Mouse (Mus musculus) thymus, postnatal 25 days (tissue): ENCODE data around the gene Srarp.

Experiments used
- DNase-seq: peaks from one replicate; pipeline ENCODE4 v3.0.0; 2022

Gene Srarp

DNA sequence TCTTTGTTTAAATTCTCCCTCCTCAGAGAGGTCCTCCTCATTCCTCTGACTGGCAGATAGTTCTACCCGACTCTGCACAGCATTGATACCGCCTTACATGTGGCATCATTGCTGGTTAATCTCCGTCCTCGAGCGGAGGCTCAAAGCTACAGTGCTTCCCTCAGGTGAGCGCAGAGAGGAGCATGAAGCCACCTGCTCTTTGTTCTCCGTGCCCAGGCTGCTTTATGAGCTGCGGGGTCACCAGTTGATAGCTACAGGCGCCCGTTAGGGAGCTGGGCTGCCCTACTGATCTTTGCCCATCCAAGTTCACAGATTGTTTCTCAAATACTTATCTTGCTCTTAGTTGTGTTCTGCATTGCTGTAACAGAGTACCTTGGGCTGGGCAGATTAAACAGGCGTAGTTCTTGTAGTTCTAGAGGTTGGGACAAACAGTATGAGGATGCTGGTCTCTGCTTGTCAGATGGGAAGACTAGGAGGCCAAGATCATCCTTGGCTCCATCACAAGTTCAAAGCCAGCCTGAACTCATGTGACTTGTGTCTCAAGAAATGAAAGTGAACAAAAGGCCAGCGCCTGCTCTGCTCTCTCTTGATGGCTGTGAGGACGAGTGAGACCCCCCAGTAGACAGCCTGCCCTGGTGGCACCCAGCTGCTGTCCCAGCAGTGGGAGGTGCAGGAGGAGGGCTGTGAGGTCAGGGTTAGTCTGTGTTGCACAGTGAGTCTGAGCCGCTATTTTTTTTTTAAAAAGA is 20.5 kb upstream of the Srarp start:
- no peak for DNase-seq

DNA sequence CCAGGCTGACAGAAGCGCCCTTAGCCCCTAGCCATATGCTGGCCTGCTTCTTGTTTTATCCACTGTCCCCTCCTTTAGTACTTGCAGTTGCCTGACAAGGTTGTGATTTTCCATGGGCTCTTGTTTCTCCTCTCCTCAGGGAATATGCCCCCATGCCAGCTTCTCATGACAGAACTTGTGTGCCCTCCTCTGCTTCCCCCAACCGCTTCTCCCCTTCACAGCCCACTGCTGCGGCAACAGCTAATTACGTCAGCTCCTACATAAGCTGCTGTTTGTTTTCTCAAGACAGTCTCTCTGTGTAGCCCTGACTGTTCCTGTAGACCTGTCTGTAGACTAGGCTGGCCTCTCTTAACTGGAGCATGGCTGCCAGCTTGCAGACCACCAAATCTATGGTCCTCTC is 19.6 kb upstream of the Srarp start:
- DNase-seq = no peak

DNA sequence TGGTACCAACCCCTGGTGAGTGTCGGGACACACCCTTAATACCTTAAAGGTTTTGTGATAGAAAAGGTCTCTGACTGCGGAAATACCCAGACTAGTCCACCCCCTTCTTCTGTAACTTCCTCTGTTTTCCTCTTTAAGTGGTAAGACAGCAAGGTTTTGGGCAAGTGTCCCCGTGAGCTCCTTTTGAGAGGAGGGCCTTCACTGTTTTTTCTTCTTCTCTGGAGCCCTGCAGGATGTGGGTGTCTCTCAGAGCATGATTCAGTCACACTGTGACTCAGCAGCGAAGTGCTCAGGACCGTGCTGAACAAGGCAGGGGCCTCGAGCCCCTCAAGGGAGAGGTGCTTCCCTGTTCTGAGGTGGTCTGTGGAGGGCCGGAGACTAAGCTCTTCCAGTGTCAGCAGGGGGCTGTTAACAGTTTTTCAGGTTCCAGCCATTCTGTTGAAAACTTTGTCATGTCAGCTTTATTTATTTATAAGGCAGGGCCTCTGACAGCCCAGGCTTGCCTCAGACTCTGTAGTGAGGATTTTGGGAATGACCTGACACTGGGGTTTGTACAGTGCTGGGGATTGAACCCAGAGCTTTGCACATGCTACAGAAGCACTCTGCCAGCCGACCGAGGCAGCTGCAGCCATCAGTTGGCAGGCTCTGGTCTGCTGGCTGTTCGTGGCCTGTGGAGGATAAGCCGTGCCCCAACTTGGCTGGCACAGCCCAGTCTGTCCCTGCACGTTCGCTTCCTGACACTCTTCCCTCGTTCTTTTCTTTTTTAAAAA is 18.9 kb upstream of the Srarp start:
- peak; percentile 38 for DNase-seq

DNA sequence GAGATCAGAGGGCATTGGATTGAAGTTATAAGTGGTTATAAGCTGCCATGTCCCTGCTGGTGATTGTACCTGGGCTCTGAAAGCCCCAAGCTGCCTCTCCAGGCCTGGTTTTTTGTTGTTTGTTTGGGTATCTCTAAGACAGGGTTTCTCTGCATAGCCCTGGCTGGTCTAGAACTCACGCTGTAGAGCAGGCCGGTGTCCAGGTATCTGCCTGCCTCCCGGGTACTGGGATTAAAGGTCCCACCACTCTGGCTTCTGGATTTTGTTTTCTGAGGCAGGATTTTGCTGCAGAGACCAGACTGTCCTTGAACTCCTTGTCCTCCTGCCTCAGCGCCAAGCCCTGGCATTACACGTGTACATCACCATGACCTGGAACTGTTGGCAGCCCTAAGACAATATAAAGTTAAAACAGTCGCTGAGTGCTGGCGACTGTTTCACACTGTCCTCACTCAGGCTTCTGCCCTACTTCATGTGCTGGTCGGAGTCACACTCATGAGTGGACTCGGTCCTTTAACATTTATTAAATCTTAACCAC is 16.1 kb upstream of the Srarp start:
- no peak for DNase-seq

DNA sequence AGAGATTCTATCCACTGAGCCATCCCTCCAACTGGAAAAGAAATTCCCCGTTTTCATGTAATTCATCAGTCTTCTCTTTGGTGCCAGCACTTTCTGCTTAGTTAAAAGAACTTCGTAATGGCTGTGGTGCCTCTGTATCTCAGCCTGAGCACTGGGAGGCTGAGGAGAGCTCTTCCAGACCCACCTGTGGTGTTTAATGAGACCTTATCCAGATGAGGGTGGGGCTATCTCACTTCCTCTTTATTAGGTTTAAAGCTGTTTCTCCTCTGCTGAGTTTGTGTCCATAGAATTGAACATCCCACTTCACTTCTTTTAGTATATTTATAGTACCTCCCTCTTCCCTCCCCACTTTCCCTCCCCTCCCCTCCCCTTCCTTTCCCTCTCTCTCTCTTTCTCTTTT is 15.3 kb upstream of the Srarp start:
- DNase-seq = no peak

DNA sequence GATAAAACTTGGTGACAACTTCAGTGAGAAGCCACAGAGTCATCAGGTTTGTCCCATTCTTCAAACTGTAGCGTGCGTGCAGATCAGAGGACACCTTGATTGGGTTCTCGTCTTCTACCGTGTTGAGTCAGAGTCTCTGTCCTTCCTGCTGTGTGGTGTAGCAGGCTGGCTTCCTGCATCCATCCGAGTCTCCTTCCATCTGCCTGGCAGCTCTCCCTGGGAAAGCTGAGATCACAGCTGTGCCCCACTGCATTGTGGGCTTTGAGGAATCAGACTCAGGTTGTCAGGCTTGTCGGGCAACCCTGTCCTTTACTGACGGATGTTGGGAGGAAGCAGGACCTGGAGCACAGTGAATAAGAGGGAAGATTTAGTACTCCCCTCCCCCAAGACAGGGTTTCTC is 10.3 kb upstream of the Srarp start:
- DNase-seq = no peak

DNA sequence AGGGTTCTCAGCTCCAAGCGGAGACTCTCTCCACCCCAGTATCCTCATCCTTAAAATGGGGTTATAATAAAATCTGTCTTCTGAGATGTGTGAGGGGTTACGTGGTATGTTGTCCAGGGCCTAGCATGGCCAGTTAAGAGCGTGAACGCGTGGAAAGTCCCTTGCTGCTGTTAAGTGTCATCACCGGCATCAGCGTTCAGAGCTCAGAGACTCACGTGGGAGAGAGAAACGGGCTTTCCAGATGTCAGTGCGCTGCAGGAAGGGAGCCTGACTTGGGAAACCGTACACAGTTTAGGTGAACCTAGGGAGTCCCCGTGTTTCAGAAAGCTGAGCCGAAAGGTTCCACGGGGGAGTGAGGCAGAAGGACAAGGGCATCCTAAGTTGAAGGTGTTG is 9.4 kb upstream of the Srarp start:
- DNase-seq = no peak

DNA sequence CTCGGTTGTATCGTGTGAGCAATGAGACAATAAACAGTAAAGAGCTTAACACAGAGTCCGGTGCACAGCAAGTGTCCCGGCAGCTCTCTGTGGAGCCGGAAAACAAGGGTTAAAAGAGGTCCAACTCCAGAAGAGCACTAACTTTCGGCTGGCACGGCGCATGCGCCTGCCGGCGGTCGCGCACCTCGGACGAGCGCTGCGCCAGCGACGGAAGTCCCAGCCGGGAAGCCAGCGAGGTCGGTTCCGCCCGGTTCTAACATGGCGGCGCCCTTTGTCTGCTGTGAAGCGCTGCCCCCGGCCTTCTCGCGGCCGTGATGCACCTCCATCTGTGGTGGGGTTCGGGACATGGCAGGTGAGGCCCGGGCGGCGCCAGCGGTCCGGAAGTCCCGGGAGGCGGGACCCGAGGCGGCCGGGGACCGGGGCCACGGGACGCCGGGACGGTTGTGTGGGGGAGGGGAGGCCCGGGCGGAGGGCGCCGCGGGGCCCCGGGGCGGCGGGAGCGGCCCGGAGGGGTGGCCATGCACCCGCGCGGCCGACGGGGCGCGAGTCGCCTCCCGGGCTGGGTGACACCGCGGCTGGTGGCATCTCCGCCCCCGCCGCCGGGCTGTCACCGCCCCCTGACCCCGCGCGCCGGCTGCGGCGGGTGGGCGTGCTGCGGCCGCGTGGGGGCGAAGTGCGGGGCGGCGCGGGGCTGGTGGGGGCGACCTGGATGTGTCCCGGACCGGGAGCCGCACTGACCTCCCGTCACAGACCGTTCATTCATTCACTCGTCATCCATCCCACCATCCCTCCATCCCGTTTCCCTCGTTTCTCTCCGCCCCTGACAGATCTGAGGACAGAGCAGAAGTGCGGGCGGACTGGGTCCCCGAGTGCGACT is 8.8 kb upstream of the Srarp start, which contains the start of gene Zbtb17:
Gene Zbtb17 (plus strand): TSS at position 204 of the 877 bp plus-strand sequence.
- DNase-seq = peak; percentile 91

DNA sequence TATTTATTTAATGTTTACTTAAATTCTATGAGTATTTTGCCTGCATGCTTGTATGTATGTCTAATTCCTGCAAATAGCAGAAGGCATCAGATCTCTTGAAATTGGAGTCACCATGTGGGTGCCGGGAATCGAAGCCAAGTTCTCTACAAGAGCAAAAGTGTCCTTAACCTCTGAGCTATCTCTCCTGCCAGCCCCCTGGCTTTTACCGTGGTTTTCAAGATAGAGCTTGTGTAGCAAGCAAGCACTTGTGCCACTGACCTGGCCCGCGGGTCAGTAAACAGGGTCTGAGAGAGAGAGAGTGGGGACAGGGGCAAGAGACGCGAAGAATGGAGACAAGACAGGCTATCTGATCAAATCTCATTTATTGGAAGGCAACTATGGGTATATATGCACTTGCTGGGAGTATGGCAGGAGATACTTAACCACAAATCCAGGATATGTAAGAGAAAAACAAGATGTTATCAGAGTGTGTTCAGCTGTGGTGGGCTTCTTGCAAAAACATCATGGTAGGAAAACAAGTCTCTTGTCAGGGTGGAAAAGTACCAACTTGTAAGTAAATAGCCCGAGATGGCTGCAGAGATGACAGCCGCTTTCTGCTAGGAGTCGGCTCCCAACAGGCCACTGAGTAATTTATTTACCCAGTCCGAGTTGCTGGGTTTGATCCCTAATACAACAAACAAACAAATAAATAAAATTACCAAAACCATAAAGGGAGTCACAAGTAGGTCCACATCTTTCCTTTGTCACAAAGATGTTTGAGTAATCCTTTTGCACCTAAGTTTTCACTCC is 7.9 kb upstream of the Srarp start:
- no peak for DNase-seq

DNA sequence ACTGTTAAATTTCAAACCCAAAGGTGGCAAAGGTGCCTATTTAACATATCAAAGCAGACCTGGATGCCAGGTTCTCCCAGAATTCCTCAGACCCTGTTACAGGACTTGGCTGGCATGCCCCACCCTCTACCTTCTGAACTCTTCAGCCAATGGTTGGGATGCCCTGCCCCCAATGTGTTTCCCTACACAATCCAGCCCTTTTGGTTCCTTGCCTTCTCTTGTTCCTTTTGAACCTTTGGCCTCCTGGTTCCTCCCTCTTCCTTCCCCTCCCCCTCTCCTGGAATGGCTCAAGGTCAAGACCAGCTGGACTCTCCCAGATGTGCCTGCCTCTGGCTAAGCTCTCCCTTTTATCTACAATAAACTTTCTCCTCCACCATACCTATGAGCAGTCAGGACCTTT is 5.0 kb upstream of the Srarp start:
- no peak for DNase-seq

DNA sequence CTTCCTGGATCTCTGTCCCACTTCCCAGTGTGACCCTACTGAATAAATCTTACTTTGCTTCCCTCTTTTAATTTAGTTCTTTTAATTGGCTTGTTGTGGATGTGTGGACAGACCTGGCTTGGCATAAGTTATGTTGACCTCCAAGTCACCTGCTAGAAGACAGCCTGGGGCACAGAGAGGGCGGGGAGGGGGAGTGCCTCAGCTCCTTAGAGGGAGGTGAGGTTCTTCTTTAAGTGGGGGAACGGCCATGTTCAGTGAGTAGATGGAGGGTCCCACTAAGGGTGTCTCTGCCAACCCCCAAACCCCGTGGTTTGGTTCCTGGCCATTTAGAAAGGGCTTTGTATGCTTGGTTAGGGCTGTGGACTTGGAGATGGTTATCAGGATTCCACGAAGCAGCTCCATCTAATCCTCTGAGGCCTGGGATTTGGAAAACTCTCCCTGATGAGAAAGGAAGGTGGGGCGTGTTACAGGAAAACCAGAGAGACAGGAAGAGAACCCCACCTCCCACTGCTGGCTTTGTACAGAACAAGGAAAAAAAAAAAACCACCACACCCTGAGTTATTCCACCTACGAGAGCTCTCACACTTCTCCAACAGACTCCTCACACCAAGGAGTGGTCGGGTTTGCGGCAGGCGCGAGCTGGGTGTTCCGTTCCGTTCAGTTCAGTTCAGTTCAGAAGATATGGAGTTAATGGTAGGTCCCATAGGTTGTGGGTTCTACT is 3.3 kb upstream of the Srarp start:
- DNase-seq = no peak

DNA sequence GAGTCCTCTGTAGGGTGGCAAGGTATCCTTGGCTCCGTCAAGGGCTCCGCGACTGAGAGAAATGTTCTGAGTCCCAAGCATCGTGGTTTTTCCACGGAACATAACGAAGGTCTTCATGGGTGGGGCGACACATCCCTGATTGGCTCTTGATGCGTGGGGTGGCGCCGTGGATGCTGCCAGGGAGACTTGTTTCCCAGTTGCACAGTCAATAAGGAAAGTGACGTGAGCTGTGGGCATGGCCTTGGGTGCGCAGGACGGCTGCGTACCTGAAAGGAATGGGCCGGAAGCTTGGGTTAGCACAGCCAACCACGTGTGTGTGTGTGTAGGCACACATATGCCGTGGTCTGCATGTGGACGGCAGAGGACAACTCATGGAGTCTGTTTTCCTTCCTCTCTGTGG is 2.7 kb downstream of the Srarp start:
- DNase-seq = no peak

DNA sequence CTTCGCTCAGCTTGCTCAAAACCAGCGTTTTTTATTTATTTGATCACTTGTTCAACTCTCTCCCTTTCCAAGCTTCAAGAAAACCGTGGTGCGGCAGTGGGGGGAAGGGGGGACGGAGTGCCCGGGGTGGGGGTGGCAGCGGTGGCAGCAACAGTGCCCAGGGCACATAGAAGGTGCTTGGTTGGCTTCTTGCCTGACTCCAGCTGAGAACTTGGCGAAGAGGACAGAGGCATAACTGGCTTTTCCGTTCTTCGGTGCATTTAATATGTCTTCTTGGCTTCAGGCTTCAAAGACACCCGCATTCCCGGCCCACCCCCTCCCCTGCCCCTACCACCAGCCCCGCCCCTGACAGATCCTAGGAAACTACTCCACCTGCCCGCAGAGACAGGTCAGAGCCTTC is 3.2 kb downstream of the Srarp start:
- DNase-seq = no peak

DNA sequence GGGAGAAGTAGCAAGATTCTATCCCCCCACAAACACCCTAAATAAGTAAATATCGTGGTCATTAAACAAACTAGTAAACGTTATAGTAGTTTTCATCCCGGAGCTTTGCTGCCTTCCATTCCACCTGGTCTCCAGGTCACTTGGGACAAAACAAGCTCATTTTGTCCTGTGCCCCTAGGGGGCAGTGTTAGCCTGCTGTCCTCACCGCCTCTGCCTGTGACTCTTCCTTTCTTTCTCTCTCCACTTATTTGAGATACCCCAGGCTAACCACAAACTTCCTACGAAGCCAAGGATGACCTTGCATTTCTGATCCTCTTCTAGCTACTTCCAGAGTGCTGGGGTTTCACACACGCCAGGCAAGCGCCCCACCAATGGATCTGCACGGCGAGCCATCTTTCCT is 4.9 kb downstream of the Srarp start:
- peak; percentile 76 for DNase-seq

DNA sequence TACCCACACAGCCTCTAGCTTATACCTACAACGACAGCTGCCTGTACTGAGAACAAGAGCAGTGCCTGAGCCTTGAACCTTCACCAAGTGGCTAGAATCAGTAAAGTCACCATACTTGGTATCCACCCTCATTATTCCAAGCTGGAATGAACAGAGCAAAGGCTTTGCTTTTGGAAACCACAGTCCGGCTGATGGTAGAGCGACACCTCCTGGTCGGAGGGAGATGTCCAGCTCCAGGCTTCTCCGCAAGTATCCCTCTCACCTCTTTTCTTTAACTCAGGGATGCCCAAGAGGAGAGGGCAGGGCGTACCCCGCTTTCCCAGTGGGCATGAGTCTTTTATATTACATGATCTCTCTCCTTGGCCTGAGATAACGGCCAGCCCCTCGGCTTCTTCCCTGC is 6.1 kb downstream of the Srarp start:
- DNase-seq = no peak

DNA sequence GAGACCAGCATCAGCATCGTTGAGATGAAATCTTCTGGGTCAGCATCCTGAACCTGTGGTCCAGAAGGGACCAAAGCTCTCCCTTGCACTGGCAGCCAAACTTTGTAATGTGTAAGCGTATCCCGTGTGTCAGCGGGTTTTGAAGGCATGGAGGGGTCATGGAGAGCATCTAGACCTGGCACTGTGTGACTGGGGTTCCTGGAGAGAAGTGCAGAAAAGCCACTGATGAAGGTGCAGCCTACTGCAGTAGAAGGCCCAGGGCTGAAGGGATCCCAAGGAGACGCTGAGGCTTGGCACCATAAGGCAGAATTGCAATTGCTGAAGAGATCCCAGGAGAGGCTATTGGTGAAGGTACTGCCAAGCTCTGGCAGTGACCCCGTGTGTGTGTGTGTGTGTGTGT is 6.5 kb downstream of the Srarp start:
- DNase-seq = no peak

DNA sequence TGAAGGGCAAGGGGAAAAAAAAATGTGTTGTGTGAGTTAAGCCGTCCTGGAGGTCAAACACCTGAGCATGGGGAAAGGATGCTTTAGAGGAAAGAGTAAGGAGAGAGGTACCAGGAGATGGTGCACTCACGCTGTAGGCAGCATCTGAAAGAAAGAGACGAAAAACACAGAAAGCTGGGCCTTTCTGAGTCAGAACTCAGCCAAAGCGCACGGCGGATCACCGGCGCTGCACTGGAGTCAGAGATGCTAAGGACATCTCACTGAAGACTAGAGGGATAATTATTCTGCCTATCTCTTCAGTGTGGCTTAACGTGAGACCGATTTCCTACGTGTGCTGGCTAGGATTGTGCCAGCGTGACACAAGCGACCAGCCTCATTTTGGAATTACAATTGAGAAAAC is 8.0 kb downstream of the Srarp start:
- no peak for DNase-seq

DNA sequence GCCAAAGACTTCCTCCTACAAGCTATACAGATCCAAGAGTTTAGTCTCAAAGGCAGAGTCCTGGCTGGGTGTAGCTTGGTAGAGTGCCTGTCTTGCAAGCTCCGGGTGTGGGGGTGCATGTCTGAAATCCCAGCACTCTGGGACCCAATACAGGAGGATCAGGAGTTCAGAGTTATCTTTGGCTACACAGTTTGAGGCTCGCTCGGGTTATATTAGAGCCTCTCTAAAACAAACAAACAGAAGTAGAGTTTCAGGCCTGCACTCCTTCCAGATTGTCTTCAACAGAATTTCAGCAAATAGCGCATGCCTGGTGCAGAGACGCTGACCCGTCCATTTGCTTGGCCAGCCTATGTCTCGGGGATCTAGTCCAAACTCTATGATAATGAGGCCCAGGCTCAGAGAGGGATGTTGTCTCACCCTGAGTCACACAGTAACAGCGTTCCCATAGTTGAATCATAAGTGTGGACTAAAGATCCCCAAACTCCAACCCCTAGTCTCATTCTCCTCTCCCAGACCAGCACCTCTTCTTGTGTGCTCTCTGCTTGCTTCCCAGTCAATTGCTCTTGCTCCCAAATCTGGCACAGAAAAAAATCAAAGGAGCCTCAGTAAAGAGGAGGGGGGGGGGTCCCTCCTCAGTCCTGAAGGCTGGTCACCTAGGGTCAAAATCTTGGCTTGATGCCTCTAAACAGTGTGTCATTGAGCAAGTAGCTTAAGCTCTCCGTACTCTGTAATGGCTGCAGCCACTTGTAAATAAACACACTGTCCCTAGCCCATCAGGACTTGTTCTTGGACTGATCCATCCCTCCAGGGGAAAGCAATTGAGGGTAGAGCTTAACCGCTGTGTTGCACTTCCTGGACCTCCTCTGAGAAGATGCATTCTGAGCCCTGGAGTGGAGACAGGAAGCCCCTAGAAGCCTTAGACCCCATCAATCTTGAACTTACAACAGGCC is 8.8 kb downstream of the Srarp start:
- DNase-seq = no peak

DNA sequence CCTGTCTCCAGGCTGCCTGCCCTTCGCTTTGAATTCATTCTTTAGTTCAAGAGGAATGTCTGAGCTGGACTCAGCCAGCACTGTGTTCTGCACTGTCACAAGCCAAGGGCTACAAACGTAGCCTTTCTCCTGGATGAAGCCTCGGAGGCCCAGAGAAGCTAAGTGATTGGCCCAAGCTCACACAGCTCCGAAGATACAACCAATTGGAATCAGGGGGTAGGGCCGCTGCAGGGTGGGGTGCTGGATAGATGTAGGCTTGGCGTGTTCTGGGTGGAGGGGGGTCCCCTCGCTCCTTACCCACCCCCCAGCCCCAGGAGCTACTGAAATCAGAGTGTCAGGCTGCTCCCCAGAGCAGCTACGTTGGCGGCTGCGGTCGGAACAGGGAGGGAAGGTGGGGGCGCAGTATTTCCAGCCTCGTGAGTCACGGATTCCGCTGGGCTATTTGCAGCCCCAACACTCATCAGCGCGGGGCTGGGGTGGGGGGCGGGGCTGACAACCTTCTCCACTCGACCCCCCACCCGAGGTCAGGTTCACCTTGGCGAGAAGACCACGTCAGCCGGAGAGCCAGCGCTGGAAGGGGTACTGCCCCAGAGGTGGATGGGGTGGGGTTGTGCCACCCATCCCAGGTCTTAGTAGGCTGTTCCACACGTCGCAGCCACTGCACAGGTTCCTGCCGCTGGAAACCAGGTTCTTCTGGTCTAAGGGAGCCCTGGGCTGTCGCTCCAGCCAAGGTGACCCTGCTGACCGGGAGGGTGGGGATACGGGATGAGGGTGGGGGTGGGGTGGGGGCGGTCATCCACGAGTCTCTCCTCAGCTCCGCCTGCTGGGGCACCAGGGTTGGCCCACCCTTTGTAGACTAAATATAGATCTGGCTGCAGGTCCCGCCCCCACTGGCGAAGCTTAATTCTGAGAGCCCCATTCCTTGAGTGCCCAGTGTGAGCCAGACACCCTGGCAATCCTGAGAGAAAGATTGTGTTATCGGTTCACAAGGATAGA is 10.1 kb downstream of the Srarp start:
- DNase-seq = peak; percentile 38
